Mouse (Mus musculus): ENCODE data around the gene Icosl. TPM values are rescaled to one million over a fixed set of nuclear protein-coding genes. Genes with fewer than 3 reads are reported as not detected.

The Icosl gene
- polyA plus RNA-seq, 1 experiment = 17.6 TPM

DNA sequence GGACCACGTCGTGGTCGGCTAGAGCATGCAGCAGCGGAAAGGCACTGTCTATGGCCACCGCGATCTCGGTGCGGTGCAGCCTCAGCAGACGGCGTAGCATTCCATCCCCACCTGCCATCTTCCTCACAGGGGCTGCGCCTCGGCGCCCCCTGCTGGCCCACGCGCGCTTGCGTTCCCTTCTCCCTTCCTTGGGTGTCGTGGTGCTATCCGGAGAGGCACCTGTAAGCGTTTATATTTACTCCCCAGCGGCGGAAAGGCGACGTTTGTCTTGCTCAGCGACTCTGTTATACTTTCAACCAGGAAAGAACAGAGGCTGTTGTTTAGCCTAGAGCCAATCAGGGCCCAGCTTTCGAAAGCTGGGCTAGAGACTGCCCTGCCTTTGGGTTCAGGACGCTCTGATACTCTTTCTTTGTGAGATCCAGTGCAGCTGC is 25.7 kb upstream of the Icosl start, which contains the start of gene Aire:
TSS of gene Aire (minus strand) at position 205 of the 431 bp plus-strand sequence.
- no peak within 1 kb of the TSS for H3K4me3 ChIP-seq (replicated peaks; ENCODE audit: extremely low read depth, low read depth, low read length)
- DNase-seq = peak; percentile 68
- H3K4me1 ChIP-seq (ENCODE audit: control insufficient read depth, insufficient read depth, low read length) = no peaks in the 10 kb centered on the region
- TF ChIP-seq POLR2A (IDR thresholded peaks at IDR 0.05; ENCODE audit: borderline replicate concordance, extremely low read depth, low read depth, low read length) (no peak), CTCF (IDR thresholded peaks at IDR 0.05; ENCODE audit: insufficient read depth, low read length) (peak; percentile 72)
- 4% methylated on average over 27 of the region's 27 CpGs for WGBS

DNA sequence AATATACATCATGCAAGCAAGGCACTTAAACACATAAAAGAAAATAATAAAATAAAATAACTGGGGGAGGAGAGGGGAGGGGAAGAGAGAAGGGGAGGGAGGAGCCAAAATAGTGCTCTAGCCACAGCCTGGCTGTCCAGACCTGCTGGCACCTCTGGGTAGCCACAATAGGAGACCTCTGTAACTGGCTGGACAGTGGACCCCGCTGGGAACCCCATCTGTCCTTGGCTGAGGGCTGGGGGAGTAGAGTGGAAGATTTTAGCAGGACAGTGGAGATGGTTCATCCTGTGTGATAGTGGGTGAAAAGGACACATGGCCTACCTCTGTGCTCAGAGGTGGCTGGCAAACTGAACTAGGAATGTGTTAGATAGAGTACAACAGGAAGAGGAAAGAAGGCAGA is 24.6 kb upstream of the Icosl start:
- WGBS = 77% methylated on average over 1 of the region's 1 CpGs
- DNase-seq = no peak
- no peak overlapping the region for H3K4me3 ChIP-seq (replicated peaks; ENCODE audit: extremely low read depth, low read depth, low read length)
- no peaks in the 10 kb centered on the region for H3K4me1 ChIP-seq (ENCODE audit: control insufficient read depth, insufficient read depth, low read length)
- TF ChIP-seq CTCF (IDR thresholded peaks at IDR 0.05; ENCODE audit: insufficient read depth, low read length) (no peak), POLR2A (IDR thresholded peaks at IDR 0.05; ENCODE audit: borderline replicate concordance, extremely low read depth, low read depth, low read length) (no peak)

DNA sequence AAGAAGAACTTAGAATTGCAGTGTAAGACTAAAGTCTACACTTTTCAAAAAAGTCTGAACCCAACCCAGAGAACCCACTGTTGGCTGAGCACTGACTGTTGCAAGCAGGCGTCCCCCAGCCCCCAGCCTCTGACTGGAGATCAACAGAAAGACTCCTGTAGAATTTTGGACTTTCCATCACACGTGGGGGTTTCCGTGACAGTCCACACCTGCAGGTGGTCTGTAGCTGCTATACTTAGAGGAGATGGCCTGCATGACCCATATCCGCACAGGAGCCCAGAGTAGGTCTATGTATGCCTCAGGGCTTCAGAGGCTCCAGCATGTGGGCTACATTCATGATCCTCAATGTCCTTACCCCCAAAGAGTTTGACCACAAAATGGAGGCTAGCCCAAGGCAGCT is 22.7 kb upstream of the Icosl start:
- no peak overlapping the region for H3K4me3 ChIP-seq (replicated peaks; ENCODE audit: extremely low read depth, low read depth, low read length)
- 85% methylated on average over 4 of the region's 4 CpGs for WGBS
- no peaks in the 10 kb centered on the region for H3K4me1 ChIP-seq (ENCODE audit: control insufficient read depth, insufficient read depth, low read length)
- no peak for DNase-seq
- TF ChIP-seq POLR2A (IDR thresholded peaks at IDR 0.05; ENCODE audit: borderline replicate concordance, extremely low read depth, low read depth, low read length) (no peak), CTCF (IDR thresholded peaks at IDR 0.05; ENCODE audit: insufficient read depth, low read length) (no peak)

DNA sequence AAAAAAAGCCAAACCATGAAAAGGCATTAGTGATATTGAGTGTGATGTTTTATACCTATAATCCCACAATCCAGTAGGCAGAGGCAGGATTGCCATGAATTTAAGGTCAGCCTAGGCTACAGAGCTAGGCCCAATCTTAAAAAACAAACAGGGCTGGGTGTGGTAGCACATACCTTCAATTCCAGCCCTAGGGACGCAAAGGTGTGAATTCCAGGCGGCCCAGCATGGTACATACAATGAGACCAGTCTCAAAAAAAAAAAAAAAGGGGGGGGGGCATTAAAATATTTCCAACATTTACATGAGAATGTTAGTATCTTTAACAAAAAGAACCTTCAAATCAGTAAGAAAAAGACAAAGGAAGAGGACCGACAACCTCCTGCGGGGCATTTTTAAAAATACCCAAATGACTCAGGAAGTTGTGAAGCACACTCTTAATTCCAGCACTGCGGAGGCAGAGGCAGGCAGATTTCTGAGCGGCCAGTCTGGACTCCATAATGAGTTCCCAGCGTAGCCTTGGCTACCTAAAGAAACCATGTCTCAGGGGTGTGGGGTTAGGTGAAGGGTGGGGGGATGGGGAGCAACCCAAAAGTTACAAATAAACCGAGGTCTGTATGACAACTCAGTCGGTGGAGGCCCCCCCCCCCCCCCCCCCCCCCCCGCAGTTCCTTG is 20.9 kb upstream of the Icosl start:
- 67% methylated on average over 10 of the region's 10 CpGs for WGBS
- DNase-seq = no peak
- Histone ChIP-seq H3K4me3 (replicated peaks; ENCODE audit: extremely low read depth, low read depth, low read length) (no peak overlapping the region), H3K4me1 (ENCODE audit: control insufficient read depth, insufficient read depth, low read length) (no peaks in the 10 kb centered on the region)
- no peak for TF ChIP-seq POLR2A (IDR thresholded peaks at IDR 0.05; ENCODE audit: borderline replicate concordance, extremely low read depth, low read depth, low read length)
- TF ChIP-seq CTCF (IDR thresholded peaks at IDR 0.05; ENCODE audit: insufficient read depth, low read length) = no peak

DNA sequence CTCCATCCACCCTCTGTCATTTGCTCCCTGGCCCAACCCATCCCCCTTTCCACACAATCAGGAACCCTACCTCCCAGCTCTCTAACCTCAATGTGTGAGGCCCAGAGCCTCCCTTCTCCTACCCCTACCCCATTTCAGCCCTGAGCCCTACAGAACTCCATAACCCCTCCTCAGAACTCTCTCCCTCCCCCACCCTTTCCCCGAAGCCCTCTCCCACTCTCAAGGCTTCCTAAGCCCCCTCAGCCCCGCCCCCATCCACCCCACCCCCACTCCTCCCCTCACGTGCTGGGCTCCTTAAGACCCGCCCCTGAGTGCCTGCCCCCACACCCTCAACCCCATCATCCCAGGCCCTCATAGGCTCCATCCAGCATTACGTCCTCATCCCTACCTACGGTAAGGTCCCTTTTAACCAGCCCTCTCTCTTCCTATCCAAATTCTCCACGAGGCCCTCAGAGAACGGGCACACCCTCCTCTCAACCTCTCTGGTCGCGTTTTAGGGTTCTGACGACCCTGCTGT is 19.5 kb upstream of the Icosl start:
- no peak for TF ChIP-seq CTCF (IDR thresholded peaks at IDR 0.05; ENCODE audit: insufficient read depth, low read length)
- TF ChIP-seq POLR2A (IDR thresholded peaks at IDR 0.05; ENCODE audit: borderline replicate concordance, extremely low read depth, low read depth, low read length) = no peak
- 52% methylated on average over 11 of the region's 11 CpGs for WGBS
- no peaks in the 10 kb centered on the region for H3K4me1 ChIP-seq (ENCODE audit: control insufficient read depth, insufficient read depth, low read length)
- DNase-seq = no peak
- H3K4me3 ChIP-seq (replicated peaks; ENCODE audit: extremely low read depth, low read depth, low read length) = no peak overlapping the region

DNA sequence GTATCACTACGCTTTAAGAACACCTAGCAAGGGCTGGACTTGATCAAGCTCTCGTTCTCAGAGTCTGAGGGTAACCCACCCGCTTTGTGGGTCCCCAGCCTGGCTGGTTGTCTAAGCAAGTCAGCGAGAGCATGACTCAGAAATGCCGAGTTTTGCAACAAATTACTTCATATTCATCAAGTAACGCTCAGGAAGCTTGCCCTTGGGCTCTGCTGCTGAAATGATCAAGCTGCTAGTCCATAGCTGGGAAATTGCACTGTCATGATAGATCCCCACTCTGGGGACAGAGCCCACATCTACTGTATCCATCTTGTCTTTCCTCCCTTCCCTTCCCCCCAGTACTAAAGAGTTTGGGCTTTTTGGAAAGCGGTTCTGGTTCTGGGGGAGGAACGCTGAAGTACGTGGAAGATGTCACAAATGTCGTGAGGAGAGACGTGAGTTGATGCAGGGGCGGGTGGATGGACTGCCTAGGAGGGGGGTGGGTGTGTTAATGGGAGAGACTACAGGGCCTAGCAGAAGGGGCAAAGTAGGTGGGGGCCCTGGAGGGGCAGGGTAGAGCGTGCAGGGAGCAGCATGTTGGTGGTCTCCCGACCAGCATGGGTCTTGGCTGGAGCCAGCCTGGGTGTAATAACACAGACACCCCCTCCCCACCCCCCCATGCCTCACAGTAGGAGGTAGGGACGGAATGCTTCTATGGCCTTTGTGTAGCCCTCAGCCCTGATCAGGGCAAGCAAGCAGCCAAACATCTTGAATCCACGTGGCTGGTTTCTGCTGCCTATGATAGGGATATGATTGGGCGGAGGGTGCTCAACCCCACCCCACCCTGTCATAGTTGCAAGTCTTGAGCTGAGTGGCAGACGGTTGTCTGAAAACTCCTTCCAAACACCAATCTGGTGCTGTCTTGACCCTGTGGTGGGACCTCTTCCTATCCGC is 14.2 kb upstream of the Icosl start:
- no peaks in the 10 kb centered on the region for H3K4me1 ChIP-seq (ENCODE audit: control insufficient read depth, insufficient read depth, low read length)
- no peak overlapping the region for H3K4me3 ChIP-seq (replicated peaks; ENCODE audit: extremely low read depth, low read depth, low read length)
- TF ChIP-seq CTCF (IDR thresholded peaks at IDR 0.05; ENCODE audit: insufficient read depth, low read length) = no peak
- no peak for TF ChIP-seq POLR2A (IDR thresholded peaks at IDR 0.05; ENCODE audit: borderline replicate concordance, extremely low read depth, low read depth, low read length)
- 56% methylated on average over 19 of the region's 19 CpGs for WGBS
- peak; percentile 23 for DNase-seq

DNA sequence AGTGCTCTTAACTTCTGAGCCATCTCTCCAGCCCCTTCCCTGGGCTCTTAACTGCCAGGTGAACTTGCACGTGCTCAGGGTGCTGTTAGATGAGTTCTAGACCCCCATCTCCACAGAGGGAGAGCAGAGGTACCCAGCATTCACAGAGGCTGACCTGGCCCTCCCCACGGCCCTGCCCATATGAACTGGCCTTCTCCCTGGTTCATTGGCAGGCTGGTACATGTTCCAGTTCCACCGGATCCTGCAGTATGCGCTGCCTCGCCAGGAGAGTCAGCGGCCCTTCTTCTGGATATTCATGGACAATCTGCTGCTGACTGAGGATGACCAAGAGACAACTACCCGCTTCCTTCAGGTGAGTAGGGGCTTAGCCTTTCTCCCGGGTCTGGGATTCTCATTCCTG is 12.0 kb upstream of the Icosl start:
- 88% methylated on average over 8 of the region's 8 CpGs for WGBS
- TF ChIP-seq POLR2A (IDR thresholded peaks at IDR 0.05; ENCODE audit: borderline replicate concordance, extremely low read depth, low read depth, low read length) (no peak), CTCF (IDR thresholded peaks at IDR 0.05; ENCODE audit: insufficient read depth, low read length) (no peak)
- no peak overlapping the region for H3K4me3 ChIP-seq (replicated peaks; ENCODE audit: extremely low read depth, low read depth, low read length)

DNA sequence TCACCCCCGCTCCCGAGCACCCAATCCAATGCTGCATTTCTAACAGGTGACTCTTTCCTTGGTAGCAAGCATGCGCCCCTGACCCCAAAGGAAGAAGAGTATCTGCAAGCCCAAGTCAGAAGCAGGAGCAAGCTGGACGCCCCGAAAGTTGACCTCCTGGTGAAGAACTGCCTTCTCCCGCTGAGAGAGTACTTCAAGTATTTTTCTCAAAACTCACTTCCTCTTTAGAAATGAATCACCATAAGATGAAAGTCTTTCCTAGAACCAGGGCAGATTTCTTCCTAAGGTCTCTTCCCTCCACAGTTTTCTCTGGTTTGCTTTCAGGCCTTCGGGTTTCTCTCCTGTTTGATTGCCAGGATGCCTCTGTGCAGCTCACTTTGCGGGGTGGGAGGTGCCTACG is 6.0 kb upstream of the Icosl start:
- DNase-seq = no peak
- Histone ChIP-seq H3K4me1 (ENCODE audit: control insufficient read depth, insufficient read depth, low read length) (no peaks in the 10 kb centered on the region), H3K4me3 (replicated peaks; ENCODE audit: extremely low read depth, low read depth, low read length) (no peak overlapping the region)
- TF ChIP-seq CTCF (IDR thresholded peaks at IDR 0.05; ENCODE audit: insufficient read depth, low read length) (no peak), POLR2A (IDR thresholded peaks at IDR 0.05; ENCODE audit: borderline replicate concordance, extremely low read depth, low read depth, low read length) (no peak)
- WGBS = 71% methylated on average over 9 of the region's 9 CpGs

More for the DNA sequence above, 12.0 kb upstream of the Icosl start:
- no peak for DNase-seq
- H3K4me1 ChIP-seq (ENCODE audit: control insufficient read depth, insufficient read depth, low read length) = no peaks in the 10 kb centered on the region

DNA sequence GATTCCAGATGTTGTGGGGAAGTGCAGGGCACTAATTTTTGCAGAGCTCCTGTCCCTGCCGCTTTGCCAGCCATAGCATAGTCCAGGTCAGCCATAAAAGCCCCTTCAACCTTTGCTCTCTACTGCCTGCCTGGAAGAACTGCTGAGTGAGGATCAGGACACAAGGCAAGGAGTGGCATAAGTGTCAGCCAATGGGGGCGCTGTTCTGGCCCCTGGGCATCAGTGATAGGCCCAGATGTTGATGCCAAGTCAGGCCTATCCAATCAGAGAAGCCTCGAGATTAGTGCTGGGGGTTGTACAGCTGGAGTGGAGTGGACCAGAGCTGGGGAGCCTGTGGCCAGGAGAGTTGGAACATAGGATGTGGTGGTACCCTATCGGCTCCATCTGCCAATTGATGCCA is 1.9 kb upstream of the Icosl start:
- no peak for DNase-seq
- Histone ChIP-seq H3K4me1 (ENCODE audit: control insufficient read depth, insufficient read depth, low read length) (no peaks in the 10 kb centered on the region), H3K4me3 (replicated peaks; ENCODE audit: extremely low read depth, low read depth, low read length) (no peak overlapping the region)
- WGBS = 41% methylated on average over 4 of the region's 4 CpGs
- TF ChIP-seq CTCF (IDR thresholded peaks at IDR 0.05; ENCODE audit: insufficient read depth, low read length) (no peak), POLR2A (IDR thresholded peaks at IDR 0.05; ENCODE audit: borderline replicate concordance, extremely low read depth, low read depth, low read length) (no peak)

Measured in lung, adult 2 months (tissue).